Mouse (Mus musculus) testis, postnatal 10 days (tissue): ENCODE results near the gene Hyal3.
"Not testable (repeated sequence)": the region's sequence is repeated elsewhere in the genome, so short reads cannot be mapped to it uniquely, and the experiment has no call there.

ENCODE experiments used
- DNase-seq: peaks from one replicate; pipeline ENCODE4 v3.0.0; 2021; ENCODE audit warnings: low spot score

Hyal3 gene

GRCm38 (mm10) chr9:107571534-107572326 is 8.9 kb upstream of the Hyal3 start:
- no peak for DNase-seq

- no peak for DNase-seq
Observed at GRCm38 (mm10) chr9:107572327-107572662, 8.3 kb upstream of the Hyal3 start.

GRCm38 (mm10) chr9:107573774-107574173 is 6.8 kb upstream of the Hyal3 start:
- not testable (repeated sequence) for DNase-seq

GRCm38 (mm10) chr9:107575579-107576356 is 4.8 kb upstream of the Hyal3 start:
- no peak for DNase-seq

- DNase-seq, result peak; percentile 90
Observed at GRCm38 (mm10) chr9:107576357-107577107, 4.1 kb upstream of the Hyal3 start, which contains the start of gene Hyal1. TSS of gene Hyal1 (plus strand) at chr9:107576927.

- DNase-seq, result no peak
Observed at GRCm38 (mm10) chr9:107577871-107578270, 2.7 kb upstream of the Hyal3 start.

- DNase-seq, result no peak
Observed at GRCm38 (mm10) chr9:107578587-107578986, 2.0 kb upstream of the Hyal3 start, which contains the start of gene Naa80. TSS of gene Naa80 (plus strand) at chr9:107578887.

GRCm38 (mm10) chr9:107579023-107579900 is 1.4 kb upstream of the Hyal3 start:
- no peak for DNase-seq

GRCm38 (mm10) chr9:107581584-107581983 is 966 bp downstream of the Hyal3 start:
- no peak for DNase-seq

GRCm38 (mm10) chr9:107582509-107583062 is 2.0 kb downstream of the Hyal3 start:
- no peak for DNase-seq

- DNase-seq, result no peak
Observed at GRCm38 (mm10) chr9:107583174-107583573, 2.6 kb downstream of the Hyal3 start.

GRCm38 (mm10) chr9:107586504-107586903 is 5.9 kb downstream of the Hyal3 start:
- no peak for DNase-seq

GRCm38 (mm10) chr9:107586974-107587832 is 6.6 kb downstream of the Hyal3 start, which contains the start of gene Ifrd2:
TSS of gene Ifrd2 (plus strand) at chr9:107587642.
- peak; percentile 95 for DNase-seq

- DNase-seq, result peak; percentile 64
Observed at GRCm38 (mm10) chr9:107587833-107588639, 7.4 kb downstream of the Hyal3 start.

GRCm38 (mm10) chr9:107590058-107590772 is 9.6 kb downstream of the Hyal3 start:
- DNase-seq, result no peak

- DNase-seq, result no peak
Observed at GRCm38 (mm10) chr9:107590773-107591060, 10.1 kb downstream of the Hyal3 start.

GRCm38 (mm10) chr9:107593101-107593976 is 12.7 kb downstream of the Hyal3 start:
- no peak for DNase-seq
